Mouse (Mus musculus): ENCODE data around the gene Hdac10. TPM values are rescaled to one million over a fixed set of nuclear protein-coding genes. Genes with fewer than 3 reads are reported as not detected.

Gene Hdac10
- total RNA-seq (2023; ENCODE audit: inconsistent age): 92.4 to 97.6 TPM (median 94.4 TPM) in 4 replicates

GRCm38 (mm10) chr15:89128382-89129350 lies at the start of gene Hdac10:
TSS of gene Hdac10 (minus strand) at chr15:89128700.

GRCm38 (mm10) chr15:89149271-89150040 lies 21.0 kb upstream of the Hdac10 start, which contains the start of gene Mapk11:
TSS of gene Mapk11 (minus strand) at chr15:89149628.

GRCm38 (mm10) chr15:89140659-89141252 lies 12.3 kb upstream of the Hdac10 start, which contains the start of gene Mapk12:
TSS of gene Mapk12 (minus strand) at chr15:89140703.

GRCm38 (mm10) chr15:89122649-89123366 lies 5.7 kb downstream of the Hdac10 start, which contains the start of gene Tubgcp6:
TSS of gene Tubgcp6 (minus strand) at chr15:89123112.

GRCm38 (mm10) chr15:89088607-89089247 lies 39.8 kb downstream of the Hdac10 start, which contains the start of gene Selenoo:
TSS of gene Selenoo (plus strand) at chr15:89089084.

GRCm38 (mm10) chr15:89074613-89075477 lies 53.7 kb downstream of the Hdac10 start, which contains the start of gene Trabd:
TSS of gene Trabd (plus strand) at chr15:89075124.

Other genes with a start within 250 kb of the Hdac10 start
- gene Ttll8, start 174.3 kb downstream of the Hdac10 start, total RNA-seq (2023; ENCODE audit: inconsistent age): not detected in 4 replicates
- not detected in 4 replicates for gene Mlc1, start 149.7 kb downstream of the Hdac10 start, total RNA-seq (2023; ENCODE audit: inconsistent age)
- gene Mov10l1, start 145.8 kb downstream of the Hdac10 start, total RNA-seq (2023; ENCODE audit: inconsistent age): not detected in 4 replicates
- not detected in 4 replicates for gene Panx2, start 69.0 kb downstream of the Hdac10 start, total RNA-seq (2023; ENCODE audit: inconsistent age)
- gene Trabd, start 53.6 kb downstream of the Hdac10 start, total RNA-seq (2023; ENCODE audit: inconsistent age): 52.0 to 60.0 TPM (median 55.2 TPM) in 4 replicates
- 25.5 to 30.5 TPM (median 26.4 TPM) in 4 replicates for gene Selenoo, start 39.6 kb downstream of the Hdac10 start, total RNA-seq (2023; ENCODE audit: inconsistent age)
- gene Tubgcp6, start 5.6 kb downstream of the Hdac10 start, total RNA-seq (2023; ENCODE audit: inconsistent age): 49.7 to 54.4 TPM (median 51.7 TPM) in 4 replicates
- 8.8 to 11.9 TPM (median 10.5 TPM) in 4 replicates for gene Mapk12, start 12.0 kb upstream of the Hdac10 start, total RNA-seq (2023; ENCODE audit: inconsistent age)
- gene Mapk11, start 20.9 kb upstream of the Hdac10 start, total RNA-seq (2023; ENCODE audit: inconsistent age): 73.7 to 80.8 TPM (median 77.0 TPM) in 4 replicates
- 7.2 to 13.8 TPM (median 10.2 TPM) in 4 replicates for gene Plxnb2, start 52.1 kb upstream of the Hdac10 start, total RNA-seq (2023; ENCODE audit: inconsistent age)
- 26.4 to 33.2 TPM (median 31.3 TPM) in 4 replicates for gene Dennd6b, start 67.8 kb upstream of the Hdac10 start, total RNA-seq (2023; ENCODE audit: inconsistent age)
- 57.9 to 61.0 TPM (median 59.6 TPM) in 4 replicates for gene Ppp6r2, start 82.9 kb upstream of the Hdac10 start, total RNA-seq (2023; ENCODE audit: inconsistent age)
- gene Sbf1, start 186.6 kb upstream of the Hdac10 start, total RNA-seq (2023; ENCODE audit: inconsistent age): 231 to 274 TPM (median 254 TPM) in 4 replicates
- not detected in 4 replicates for gene Adm2, start 194.0 kb upstream of the Hdac10 start, total RNA-seq (2023; ENCODE audit: inconsistent age)
- not detected in 4 replicates for gene Miox, start 205.7 kb upstream of the Hdac10 start, total RNA-seq (2023; ENCODE audit: inconsistent age)
- gene Lmf2, start 227.0 kb upstream of the Hdac10 start, total RNA-seq (2023; ENCODE audit: inconsistent age): 40.7 to 60.9 TPM (median 56.0 TPM) in 4 replicates
- gene Ncaph2, start 227.0 kb upstream of the Hdac10 start, total RNA-seq (2023; ENCODE audit: inconsistent age): 125 to 135 TPM (median 132 TPM) in 4 replicates
- 17.1 to 18.9 TPM (median 18.3 TPM) in 4 replicates for gene Sco2, start 245.1 kb upstream of the Hdac10 start, total RNA-seq (2023; ENCODE audit: inconsistent age)
- gene Tymp, start 248.3 kb upstream of the Hdac10 start, total RNA-seq (2023; ENCODE audit: inconsistent age): 0.39 to 1.3 TPM (median 0.75 TPM) in 4 replicates

Measured in B cell, adult (primary cell).